Mouse (Mus musculus): ENCODE data around the gene Scaper.
A peak's percentile ranks its signal among the peaks of the same experiment; 100 is the strongest.

The Scaper gene

GRCm38 (mm10) chr9:55937664-55938617, at the start of gene Scaper:
Gene Scaper (minus strand): TSS chr9:55938119.
- DNase-seq (ENCODE audit: low spot score in 2 of 2), result peak; percentile 84 to 87

DNA sequence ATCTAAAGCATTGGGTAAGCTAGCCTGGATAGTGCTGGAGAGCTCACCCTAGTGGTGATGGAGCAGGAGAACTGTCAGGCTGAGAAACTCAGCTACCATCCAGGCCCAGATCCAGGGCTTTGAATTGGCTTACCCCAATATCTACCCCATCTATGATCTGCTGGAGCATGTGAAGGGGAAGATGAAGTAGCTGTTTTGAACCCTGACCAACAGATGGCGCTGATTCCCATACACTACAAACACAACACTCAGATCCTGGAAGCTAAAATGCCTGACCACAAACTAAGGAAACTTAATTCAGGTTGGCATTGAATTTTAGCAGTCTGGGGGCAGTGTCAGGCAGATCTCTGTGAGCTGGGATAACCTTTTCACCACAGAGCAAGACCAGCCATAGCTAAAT, 8.9 kb upstream of the Scaper start:
- DNase-seq (ENCODE audit: low spot score in 2 of 2), result peak in 1 of 2 experiments; percentile 20

DNA sequence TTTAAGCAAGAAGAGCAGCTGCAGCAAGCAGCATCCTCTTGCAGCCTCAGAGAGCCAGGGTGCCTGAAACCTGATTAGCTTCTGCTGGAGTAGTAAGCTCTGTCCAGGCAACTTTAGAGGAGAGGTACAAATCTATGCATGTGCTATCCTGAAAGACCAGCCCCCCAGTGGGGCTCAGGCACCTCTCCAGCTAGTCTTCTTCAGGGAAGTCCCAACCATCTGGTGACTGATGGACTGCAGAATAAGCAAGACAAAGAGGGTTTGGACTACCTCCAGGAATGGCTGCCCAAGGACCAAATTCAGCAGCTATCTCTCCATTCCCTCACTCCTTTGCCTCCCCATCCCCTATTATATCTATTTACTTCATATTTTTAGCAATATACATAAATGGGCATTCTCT, 3.4 kb upstream of the Scaper start:
- no peak for DNase-seq (ENCODE audit: low spot score in 2 of 2)

GRCm38 (mm10) chr9:55938618-55938985, 683 bp upstream of the Scaper start:
- no peak for DNase-seq (ENCODE audit: low spot score in 2 of 2)

- DNase-seq (ENCODE audit: low spot score in 2 of 2), result no peak
Measured at GRCm38 (mm10) chr9:55937224-55937663, 675 bp downstream of the Scaper start.

GRCm38 (mm10) chr9:55932482-55932881, 5.4 kb downstream of the Scaper start:
- DNase-seq (ENCODE audit: low spot score in 2 of 2), result no peak

DNA sequence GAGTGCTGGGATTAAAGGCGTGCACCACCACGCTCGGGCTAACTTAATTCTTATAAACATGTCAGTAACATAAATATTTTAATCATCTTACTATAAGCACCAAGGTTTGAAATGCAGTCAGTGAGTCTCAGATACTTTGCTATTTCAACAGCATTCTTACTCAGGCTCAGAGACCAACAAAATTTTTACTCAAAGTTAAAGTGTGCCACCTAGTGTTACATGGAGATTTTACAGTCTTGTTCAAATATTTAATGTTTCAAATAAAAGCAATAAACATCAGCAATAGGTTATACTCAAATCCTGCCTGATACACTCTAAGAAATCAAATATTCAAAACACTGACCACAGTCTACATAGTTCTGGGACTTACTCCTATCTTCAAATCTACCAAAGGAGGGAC, 19.3 kb downstream of the Scaper start:
- DNase-seq (ENCODE audit: low spot score in 2 of 2), result no peak

DNA sequence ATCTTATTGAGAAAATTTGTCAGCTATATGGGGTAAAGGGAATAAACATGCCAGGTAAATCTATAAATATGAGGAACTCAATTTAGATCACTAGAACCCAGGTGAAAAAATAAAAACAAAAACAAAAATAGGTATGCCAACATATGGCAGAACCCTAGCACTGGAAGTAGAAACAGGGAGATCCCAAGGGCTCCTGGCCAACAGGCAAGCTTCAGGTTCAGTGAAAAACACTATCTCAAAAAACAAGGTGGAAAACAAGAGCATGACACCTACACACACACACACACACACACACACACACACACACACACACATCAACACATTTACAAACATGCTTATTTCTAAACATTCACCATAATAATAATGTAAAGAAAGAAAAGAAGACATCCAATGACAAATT, 21.2 kb downstream of the Scaper start:
- DNase-seq (ENCODE audit: low spot score in 2 of 2), result no peak

GRCm38 (mm10) chr9:55911481-55911880, 26.4 kb downstream of the Scaper start:
- DNase-seq (ENCODE audit: low spot score in 2 of 2), result no peak

DNA sequence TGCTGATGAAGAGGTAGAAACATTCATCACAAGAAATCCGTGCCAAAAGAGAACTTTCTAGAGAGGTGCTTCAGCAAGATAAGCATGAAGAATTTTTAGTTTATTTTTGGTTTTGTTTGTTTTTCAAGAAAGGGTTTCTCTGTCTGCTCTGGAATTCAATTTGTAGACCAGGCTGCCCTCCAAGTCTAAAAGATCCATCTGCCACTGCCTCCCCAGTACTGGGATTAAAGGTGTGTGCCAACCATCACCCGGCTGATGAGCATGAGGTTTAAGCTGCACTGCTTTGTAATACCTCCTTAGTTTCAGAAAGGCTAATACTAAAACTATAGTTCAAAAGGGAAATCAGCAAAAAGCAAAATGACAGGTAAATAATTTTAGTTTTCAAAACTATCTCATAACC, 35.0 kb downstream of the Scaper start:
- no peak for DNase-seq (ENCODE audit: low spot score in 2 of 2)

GRCm38 (mm10) chr9:55901588-55901987, 36.3 kb downstream of the Scaper start:
- DNase-seq (ENCODE audit: low spot score in 2 of 2), result no peak

- DNase-seq (ENCODE audit: low spot score in 2 of 2), result no peak
Measured at GRCm38 (mm10) chr9:55900531-55900930, 37.4 kb downstream of the Scaper start.

- DNase-seq (ENCODE audit: low spot score in 2 of 2), result no peak
Measured at GRCm38 (mm10) chr9:55878066-55878465, 59.9 kb downstream of the Scaper start.

DNA sequence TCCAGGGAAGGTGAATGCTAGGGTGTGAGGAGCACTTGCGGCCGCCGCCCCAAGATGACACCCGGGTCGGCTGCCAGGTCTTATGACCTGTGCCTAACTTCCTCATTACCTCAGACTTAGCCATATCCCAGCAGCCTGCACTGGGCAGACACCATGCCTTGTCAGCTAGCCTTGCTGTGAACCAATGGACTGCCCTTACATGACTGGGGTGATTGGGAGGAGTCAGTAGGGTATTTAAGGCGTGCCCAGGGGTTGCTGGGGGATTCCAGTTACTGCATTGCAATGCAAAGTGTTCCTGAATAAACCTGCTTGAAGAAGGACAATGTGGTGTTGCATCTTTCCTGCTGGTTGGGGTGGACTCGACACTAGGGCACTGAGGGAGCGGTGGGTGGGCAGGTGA, 148.5 kb downstream of the Scaper start:
- DNase-seq (ENCODE audit: low spot score in 2 of 2), result no peak

DNA sequence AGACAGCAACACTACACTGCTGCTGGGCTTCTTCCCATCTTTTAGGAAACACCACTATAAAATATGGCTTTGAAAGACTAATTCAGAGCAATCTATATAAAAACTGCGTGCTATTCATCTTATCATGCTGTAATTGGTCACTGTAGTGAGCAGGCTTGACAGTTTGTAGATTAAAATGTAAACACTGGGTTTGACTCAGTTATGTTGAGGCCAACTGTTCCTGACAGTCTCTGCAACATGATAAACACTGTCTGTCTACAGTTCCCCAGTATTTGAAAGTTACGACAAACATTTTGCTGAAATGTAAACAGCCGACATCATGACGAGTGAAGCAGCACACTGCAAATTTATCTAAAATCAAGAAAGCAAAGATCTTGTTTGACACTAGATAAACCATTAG, 225.9 kb downstream of the Scaper start:
- DNase-seq (ENCODE audit: low spot score in 2 of 2), result no peak

- DNase-seq (ENCODE audit: low spot score in 2 of 2), result no peak
Measured at GRCm38 (mm10) chr9:55710553-55710952, 227.4 kb downstream of the Scaper start.

DNA sequence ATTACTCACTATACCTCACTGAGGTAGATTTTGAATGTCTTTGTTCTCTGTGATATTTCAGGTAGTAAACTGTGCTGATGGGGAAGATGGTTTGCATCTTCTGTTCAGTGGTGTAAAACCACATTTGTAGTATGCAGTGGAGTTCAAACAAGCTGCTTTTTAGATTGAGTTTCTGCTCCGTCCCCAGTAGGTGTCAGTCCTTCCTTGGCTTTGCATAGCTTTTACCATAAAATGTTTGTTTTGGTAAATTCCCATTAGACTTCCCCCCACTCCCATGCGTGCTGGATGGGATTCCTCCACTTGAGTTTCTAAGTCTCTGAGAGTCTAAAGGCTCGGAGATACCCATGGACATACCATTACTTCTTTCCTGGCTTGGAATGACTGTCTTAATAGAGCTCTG, 231.3 kb downstream of the Scaper start:
- DNase-seq (ENCODE audit: low spot score in 2 of 2), result no peak

DNA sequence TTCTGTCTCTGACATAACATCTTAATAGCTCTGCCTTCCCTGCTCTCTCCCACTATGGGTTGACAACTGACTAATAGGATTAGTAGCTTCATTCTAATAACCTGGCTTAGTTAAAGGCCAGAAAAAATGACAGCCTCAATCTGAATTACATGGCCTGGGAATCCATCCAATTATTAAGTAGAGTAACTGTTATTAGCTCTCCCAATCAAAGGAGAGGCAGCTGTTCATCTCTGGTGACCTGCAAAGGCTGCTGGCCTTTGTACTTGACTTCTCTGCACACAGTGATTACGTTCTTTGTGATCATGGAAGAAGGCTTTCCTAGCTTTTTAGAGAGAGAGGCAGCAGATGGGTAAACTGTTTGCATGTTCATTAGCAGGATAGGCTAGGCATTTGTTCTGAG, 242.6 kb downstream of the Scaper start:
- DNase-seq (ENCODE audit: low spot score in 2 of 2), result no peak

GRCm38 (mm10) chr9:55677099-55677498, 260.8 kb downstream of the Scaper start:
- DNase-seq (ENCODE audit: low spot score in 2 of 2), result no peak

GRCm38 (mm10) chr9:55646444-55646843, 291.5 kb downstream of the Scaper start:
- DNase-seq (ENCODE audit: low spot score in 2 of 2), result no peak

GRCm38 (mm10) chr9:55626990-55627389, 310.9 kb downstream of the Scaper start:
- DNase-seq (ENCODE audit: low spot score in 2 of 2), result no peak

DNA sequence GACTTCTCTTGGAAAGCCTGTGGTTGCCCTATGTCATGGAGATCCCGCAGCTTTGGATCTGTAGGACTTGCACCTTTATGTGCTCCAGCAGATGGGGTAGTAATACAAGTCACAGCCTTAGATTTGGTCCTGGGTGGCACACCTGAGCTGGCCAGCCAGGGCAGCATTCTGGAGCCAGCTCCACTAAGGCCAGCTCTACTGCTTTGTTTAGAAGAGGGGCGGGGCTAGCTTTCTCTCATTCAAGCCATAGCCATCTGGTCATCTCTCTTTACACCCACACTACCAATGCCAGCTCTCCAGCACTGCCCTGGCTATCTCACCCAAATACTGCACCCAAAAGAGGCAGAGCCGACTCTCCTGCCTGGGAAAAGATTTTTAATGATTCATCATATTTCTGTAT, 323.2 kb downstream of the Scaper start:
- no peak for DNase-seq (ENCODE audit: low spot score in 2 of 2)

DNA sequence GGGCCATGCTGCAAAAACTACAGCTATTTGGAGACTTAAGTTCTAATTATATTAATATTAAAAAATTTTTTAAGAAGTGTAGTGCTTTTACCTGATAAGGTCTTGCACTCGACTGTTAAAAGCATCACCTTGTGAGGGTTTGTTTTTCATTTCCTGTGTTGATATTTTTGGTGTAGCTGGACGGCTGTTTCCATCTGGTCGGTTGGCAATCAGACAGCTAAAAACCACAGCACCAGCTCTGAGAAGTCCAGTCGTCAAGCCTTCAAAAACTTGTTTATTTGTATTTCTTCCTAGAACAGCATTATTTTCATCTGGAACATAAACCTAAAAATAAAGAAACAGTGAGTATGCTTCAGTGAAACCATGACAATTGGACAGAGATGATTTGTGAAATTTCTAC, 328.2 kb downstream of the Scaper start:
- DNase-seq (ENCODE audit: low spot score in 2 of 2), result no peak
